Mouse (Mus musculus): ENCODE measurements around the gene St6gal2.

St6gal2 gene

GRCm38 (mm10) chr17:55445250-55446184, at the start of gene St6gal2:
St6gal2 (plus strand) TSS chr17:55445382.
- ChIA-PET CTCF (interaction anchor here in 1 of 4 experiments (1.0 kb wide), 1 partner anchor 514 kb away, joined by 3 read pairs; the partner anchor contains the start of gene Yju2), POLR2A (interaction anchor here in 3 of 4 experiments (0.5 to 1.6 kb wide), 7 partner anchors 13 to 438 kb away, joined by 3 to 6 read pairs (median 3); partner anchors contain the start of gene Pot1b (in 1 of the 3))

- ChIA-PET CTCF (no interaction called here), POLR2A (no interaction called here)
Measured at GRCm38 (mm10) chr17:55406043-55406442, 39.1 kb upstream of the St6gal2 start.

GRCm38 (mm10) chr17:55416519-55416918, 28.7 kb upstream of the St6gal2 start:
- CTCF ChIA-PET = no interaction called here

GRCm38 (mm10) chr17:55446185-55446527, 974 bp downstream of the St6gal2 start:
- ChIA-PET POLR2A (interaction anchor here in 2 of 4 experiments (0.6 to 1.6 kb wide), 5 partner anchors 13 to 438 kb away, joined by 3 to 6 read pairs (median 3); partner anchors contain the start of gene Pot1b (in 1 of the 2)), CTCF (interaction anchor here in 2 of 4 experiments (0.5 to 1.0 kb wide), 2 partner anchors 513 to 1768 kb away, joined by 3 read pairs; partner anchors contain the start of gene Yju2 (in 1 of the 2))

More at GRCm38 (mm10) chr17:55416519-55416918, 28.7 kb upstream of the St6gal2 start:
- POLR2A ChIA-PET = no interaction called here

GRCm38 (mm10) chr17:55446698-55447097, 1.5 kb downstream of the St6gal2 start:
- CTCF ChIA-PET = interaction anchor here in 1 of 4 experiments (0.5 kb wide), 1 partner anchor 1769 kb away, joined by 3 read pairs; no protein-coding TSS in a partner anchor
- POLR2A ChIA-PET = interaction anchor here in 1 of 4 experiments (0.8 to 1.6 kb wide), 2 partner anchors 12 to 60 kb away, joined by 3 to 6 read pairs; no protein-coding TSS in a partner anchor

- POLR2A ChIA-PET = no interaction called here
- CTCF ChIA-PET = no interaction called here
Measured at GRCm38 (mm10) chr17:55450943-55451342, 5.8 kb downstream of the St6gal2 start.

GRCm38 (mm10) chr17:55454487-55454886, 9.3 kb downstream of the St6gal2 start:
- POLR2A ChIA-PET = no interaction called here
- CTCF ChIA-PET = no interaction called here

- CTCF ChIA-PET = no interaction called here
- POLR2A ChIA-PET = interaction anchor here in 1 of 4 experiments (1.5 kb wide), 1 partner anchor 22 kb away, joined by 3 read pairs; no protein-coding TSS in a partner anchor
Measured at GRCm38 (mm10) chr17:55460187-55460586, 15.0 kb downstream of the St6gal2 start.

- ChIA-PET POLR2A (no interaction called here), CTCF (no interaction called here)
Measured at GRCm38 (mm10) chr17:55467579-55467978, 22.4 kb downstream of the St6gal2 start.

- CTCF ChIA-PET = no interaction called here
Measured at GRCm38 (mm10) chr17:55468963-55469362, 23.8 kb downstream of the St6gal2 start.

GRCm38 (mm10) chr17:55475974-55476373, 30.8 kb downstream of the St6gal2 start:
- POLR2A ChIA-PET = no interaction called here
- CTCF ChIA-PET = no interaction called here

More at GRCm38 (mm10) chr17:55468963-55469362, 23.8 kb downstream of the St6gal2 start:
- POLR2A ChIA-PET = no interaction called here

GRCm38 (mm10) chr17:55477361-55477760, 32.2 kb downstream of the St6gal2 start:
- ChIA-PET CTCF (no interaction called here), POLR2A (interaction anchor here in 1 of 4 experiments (1.8 kb wide), 1 partner anchor 32 kb away, joined by 4 read pairs; the partner anchor contains the start of gene St6gal2)

GRCm38 (mm10) chr17:55479367-55479766, 34.2 kb downstream of the St6gal2 start:
- ChIA-PET CTCF (interaction anchor here in 1 of 4 experiments (0.5 kb wide), 1 partner anchor 71 kb away, joined by 4 read pairs; no protein-coding TSS in a partner anchor), POLR2A (no interaction called here)

- CTCF ChIA-PET = interaction anchor here in 2 of 4 experiments (0.5 to 1.2 kb wide), 2 partner anchors 48 to 526 kb away, joined by 3 to 11 read pairs; no protein-coding TSS in a partner anchor
Measured at GRCm38 (mm10) chr17:55484108-55484870, 39.1 kb downstream of the St6gal2 start.

GRCm38 (mm10) chr17:55531872-55532271, 86.7 kb downstream of the St6gal2 start:
- ChIA-PET POLR2A (no interaction called here), CTCF (interaction anchor here in 1 of 4 experiments (0.5 kb wide), 1 partner anchor 35 kb away, joined by 3 read pairs; no protein-coding TSS in a partner anchor)

More at GRCm38 (mm10) chr17:55484108-55484870, 39.1 kb downstream of the St6gal2 start:
- POLR2A ChIA-PET = no interaction called here

- CTCF ChIA-PET = no interaction called here
- POLR2A ChIA-PET = no interaction called here
Measured at GRCm38 (mm10) chr17:55548476-55548875, 103.3 kb downstream of the St6gal2 start.

- CTCF ChIA-PET = no interaction called here
- POLR2A ChIA-PET = no interaction called here
Measured at GRCm38 (mm10) chr17:55561774-55562173, 116.6 kb downstream of the St6gal2 start.
